Mouse (Mus musculus) limb, embryonic 10.5 days (tissue): ENCODE results near the gene Fkbp1b. TPM values are rescaled to one million over a fixed set of nuclear protein-coding genes. Genes with fewer than 3 reads are reported as not detected.
A peak's percentile ranks its signal among the peaks of the same experiment; 100 is the strongest.
"Not testable (repeated sequence)": the region's sequence is repeated elsewhere in the genome, so short reads cannot be mapped to it uniquely, and the experiment has no call there.

Experiments used
- DNase-seq: peaks from one replicate; pipeline ENCODE4 v3.0.0-alpha.2; 2017; ENCODE audit warnings: low spot score
- H3K27ac ChIP-seq: fragments of 300-500 bp; sonication (generic); 2 replicates; pipeline ENCODE4 v1.5.1; 2016; ENCODE audit warnings: mild to moderate bottlenecking
- H3K27me3 ChIP-seq: fragments of 300-500 bp; sonication (generic); 2 replicates; pipeline ENCODE4 v1.6.1; 2016; ENCODE audit warnings: low read depth, mild to moderate bottlenecking; ENCODE audit not compliant: poor library complexity, severe bottlenecking
- H3K36me3 ChIP-seq: fragments of 300-500 bp; sonication (generic); 2 replicates; pipeline ENCODE4 v1.6.1; 2016; ENCODE audit warnings: mild to moderate bottlenecking, moderate library complexity
- H3K4me1 ChIP-seq: fragments of 300-500 bp; sonication (generic); 2 replicates; pipeline ENCODE4 v1.6.1; 2016
- H3K4me3 ChIP-seq: fragments of 300-500 bp; sonication (generic); 2 replicates; pipeline ENCODE4 v1.5.1; 2016; ENCODE audit warnings: mild to moderate bottlenecking, moderate library complexity
- H3K9me3 ChIP-seq: fragments of 300-500 bp; sonication (generic); replicated peaks from 2 replicates; pipeline ENCODE4 v1.6.1; 2016; ENCODE audit warnings: mild to moderate bottlenecking
- WGBS: fragments of 180-500 bp; shearing (Covaris S2); methylation state at CpG from one replicate; pipeline ENCODE4 v1.1.7; 2016; 5-methylcytosine and 5-hydroxymethylcytosine counted together
- polyA plus RNA-seq: library from polyadenylated mRNA; unstranded; fragments of >200 nt; fragmentation: Nextera tagmentation; extraction: Ambion mirVana; gene quantifications from 2 replicates; pipeline ENCODE4 v1.2.1, GENCODE M21; 2016

The Fkbp1b gene
- polyA plus RNA-seq = 5.6 and 7.9 TPM in 2 replicates

DNA sequence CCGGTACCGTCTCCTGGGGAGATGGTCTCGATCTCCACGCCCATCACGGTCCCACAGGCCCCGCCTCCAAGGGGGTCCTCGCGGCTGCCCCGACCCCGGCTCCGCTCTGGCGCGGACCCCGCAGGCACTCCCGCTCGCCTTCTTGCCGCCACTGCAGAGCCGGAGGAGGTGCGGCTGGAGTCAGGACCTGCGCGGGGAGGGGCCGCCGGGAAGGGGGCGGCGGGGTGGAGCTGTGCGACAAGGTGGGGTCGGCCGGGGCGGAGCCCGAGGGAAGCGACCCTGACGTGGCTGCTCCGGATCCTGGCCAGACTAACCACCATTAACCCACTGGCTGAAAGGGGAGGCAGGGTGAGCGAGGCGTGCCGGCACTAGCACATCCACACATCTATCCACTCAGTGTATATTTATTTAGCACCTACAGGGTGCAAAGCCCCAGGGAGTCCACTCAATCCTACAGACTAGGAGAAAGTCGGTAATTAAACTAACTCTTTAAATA is at the start of gene Fkbp1b:
Gene Fkbp1b, minus strand, starts transcription at position 200 of the 496 bp plus-strand sequence.
- Histone ChIP-seq H3K27ac (peak within 1 kb of the TSS; percentile 82), H3K36me3 (no peaks in the 10 kb centered on the region; the same call in 1 of the 2 replicates), H3K9me3 (no peaks in the 10 kb centered on the region), H3K27me3 (peaks cover 34% of the 10 kb centered on the region), H3K4me3 (peak within 1 kb of the TSS; percentile 80), H3K4me1 (peaks cover 33% of the 10 kb centered on the region)
- peak; percentile 84 for DNase-seq
- WGBS = under 1% methylated on average over 37 of the region's 37 CpGs

DNA sequence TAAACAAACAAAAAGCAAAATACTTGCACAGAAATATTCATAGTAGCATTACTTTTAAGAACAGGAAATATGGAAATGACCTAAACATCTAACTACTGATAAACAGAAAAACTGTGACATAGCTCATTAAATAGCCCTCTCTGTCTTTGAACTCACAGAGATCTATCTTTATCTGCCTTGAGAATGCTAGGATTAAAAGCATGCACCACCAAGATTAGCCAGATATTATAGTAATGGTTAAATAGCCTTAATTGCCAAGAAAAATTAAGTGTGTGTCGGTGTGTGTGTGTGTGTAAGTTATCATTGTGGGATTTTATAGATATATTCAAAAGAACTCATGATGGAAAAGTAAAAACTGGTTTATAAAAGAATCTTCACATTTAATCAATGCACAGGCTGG is 48.5 kb upstream of the Fkbp1b start:
- H3K4me1 ChIP-seq = no peaks in the 10 kb centered on the region
- H3K27ac ChIP-seq = no peak overlapping the region
- peaks cover 9% of the 10 kb centered on the region for H3K36me3 ChIP-seq
- no peak overlapping the region for H3K4me3 ChIP-seq
- WGBS = 89% methylated on average over 1 of the region's 1 CpGs
- no peak for DNase-seq
- no peaks in the 10 kb centered on the region for H3K9me3 ChIP-seq
- H3K27me3 ChIP-seq = no peaks in the 10 kb centered on the region

DNA sequence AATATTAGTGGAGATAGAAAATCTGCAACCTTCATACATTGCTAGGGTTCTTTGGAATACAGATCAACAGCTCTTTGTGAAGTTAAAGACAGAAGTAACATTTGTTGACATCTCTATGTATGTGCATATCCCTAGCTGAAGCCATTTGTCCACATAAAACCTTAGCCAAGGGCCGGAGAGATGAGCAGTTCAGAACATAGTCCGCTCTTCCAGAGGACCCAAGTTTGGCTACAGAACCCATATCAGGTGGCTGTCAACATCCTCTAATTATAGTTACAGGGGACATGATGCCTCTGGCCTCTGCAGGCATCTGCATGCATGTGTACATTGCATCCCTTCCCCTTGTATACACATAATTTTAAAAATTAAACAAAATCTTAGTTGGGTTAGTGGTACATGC is 47.9 kb upstream of the Fkbp1b start:
- Histone ChIP-seq H3K36me3 (peaks cover 9% of the 10 kb centered on the region), H3K9me3 (no peaks in the 10 kb centered on the region), H3K4me1 (no peaks in the 10 kb centered on the region), H3K27ac (no peak overlapping the region), H3K4me3 (no peak overlapping the region), H3K27me3 (no peaks in the 10 kb centered on the region)
- no peak for DNase-seq
- 90% methylated on average over 2 of the region's 2 CpGs for WGBS

DNA sequence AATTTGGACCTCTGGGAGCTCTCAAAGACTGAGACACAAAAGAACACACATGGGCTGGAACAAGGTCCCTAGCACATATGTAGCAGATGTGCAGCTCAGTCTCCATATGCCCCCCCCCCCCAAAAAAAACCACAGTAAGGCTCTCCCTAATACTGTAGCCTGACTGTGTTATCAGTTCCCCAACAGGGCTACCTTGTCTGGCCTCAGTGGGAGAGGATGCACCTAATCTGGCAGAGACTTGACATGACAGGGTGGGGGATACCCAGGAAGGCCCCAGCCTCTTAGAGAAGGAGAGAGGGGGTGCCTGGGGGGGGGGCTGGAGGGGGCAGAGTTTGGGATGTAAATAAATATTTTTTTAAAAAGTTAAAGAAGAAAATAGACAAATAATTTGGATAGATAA is 47.3 kb upstream of the Fkbp1b start:
- no peak for DNase-seq
- Histone ChIP-seq H3K27ac (no peak overlapping the region), H3K9me3 (no peaks in the 10 kb centered on the region), H3K4me3 (no peak overlapping the region), H3K36me3 (peaks cover 8% of the 10 kb centered on the region; the same call in 1 of the 2 replicates), H3K4me1 (no peaks in the 10 kb centered on the region), H3K27me3 (no peaks in the 10 kb centered on the region)

DNA sequence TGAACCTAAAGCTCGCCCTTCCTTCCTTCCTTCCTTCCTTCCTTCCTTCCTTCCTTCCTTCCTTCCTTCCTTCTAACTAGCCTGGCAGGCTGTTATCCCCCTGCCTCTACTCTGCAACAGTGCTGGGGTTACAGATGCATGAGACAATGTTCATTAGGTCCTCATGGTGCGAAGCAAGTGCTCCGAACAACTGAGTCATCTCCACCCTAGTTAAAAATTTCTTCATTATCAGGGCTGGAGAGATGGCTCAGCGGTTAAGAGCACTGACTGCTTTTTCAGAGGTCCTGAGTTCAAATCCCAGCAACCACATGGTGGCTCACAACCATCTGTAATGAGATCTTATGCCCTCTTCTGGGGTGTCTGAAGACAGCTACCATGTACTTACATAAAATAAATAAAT is 45.2 kb upstream of the Fkbp1b start:
- DNase-seq, H3K9me3 ChIP-seq, H3K4me3 ChIP-seq, H3K27ac ChIP-seq, H3K4me1 ChIP-seq, H3K27me3 ChIP-seq: not testable (repeated sequence)
- 97% methylated on average over 4 of the region's 4 CpGs for WGBS
- peaks cover 26% of the 10 kb centered on the region for H3K36me3 ChIP-seq

DNA sequence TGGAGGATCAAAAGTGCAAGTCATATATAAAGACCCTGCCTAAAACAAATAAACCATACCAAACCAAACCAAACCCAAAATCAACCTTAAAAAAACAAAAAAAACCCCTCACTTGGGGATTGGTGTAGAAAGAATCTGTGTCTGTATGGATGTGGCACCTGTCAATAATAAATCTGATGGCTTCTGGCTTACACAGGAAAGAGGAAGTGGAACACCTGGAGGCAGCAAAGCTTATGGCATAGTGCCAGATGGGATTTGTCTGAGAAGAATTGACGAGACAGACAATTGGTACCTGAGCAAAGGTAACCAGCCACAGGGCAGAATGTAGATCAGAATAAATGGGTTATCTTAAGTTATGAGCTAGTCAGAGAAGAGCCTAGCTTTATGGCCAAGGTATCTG is 43.7 kb upstream of the Fkbp1b start:
- peaks cover 36% of the 10 kb centered on the region for H3K36me3 ChIP-seq
- H3K27me3 ChIP-seq = no peaks in the 10 kb centered on the region
- DNase-seq = no peak
- no peaks in the 10 kb centered on the region for H3K9me3 ChIP-seq
- 78% methylated on average over 1 of the region's 1 CpGs for WGBS
- H3K4me3 ChIP-seq = no peak overlapping the region
- no peaks in the 10 kb centered on the region for H3K4me1 ChIP-seq
- no peak overlapping the region for H3K27ac ChIP-seq

DNA sequence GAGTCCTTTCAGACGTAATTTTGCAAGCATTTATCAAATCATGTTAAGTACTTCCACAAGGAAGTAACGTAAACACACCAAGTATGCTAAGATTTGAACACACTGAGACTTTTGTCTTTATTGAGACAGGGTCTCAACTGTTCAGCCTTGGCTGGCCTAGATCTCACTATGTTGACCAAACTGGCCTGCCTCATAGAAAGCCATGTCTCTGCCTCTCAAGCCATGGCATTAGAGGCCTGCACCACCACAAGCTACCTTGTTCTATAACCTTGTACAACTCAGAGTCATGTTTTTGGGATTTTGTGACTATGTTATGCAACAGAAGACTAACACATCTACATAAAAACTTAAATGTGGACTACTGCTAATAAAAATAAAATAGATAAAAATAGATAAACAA is 40.7 kb upstream of the Fkbp1b start:
- WGBS = 91% methylated on average over 2 of the region's 2 CpGs

DNA sequence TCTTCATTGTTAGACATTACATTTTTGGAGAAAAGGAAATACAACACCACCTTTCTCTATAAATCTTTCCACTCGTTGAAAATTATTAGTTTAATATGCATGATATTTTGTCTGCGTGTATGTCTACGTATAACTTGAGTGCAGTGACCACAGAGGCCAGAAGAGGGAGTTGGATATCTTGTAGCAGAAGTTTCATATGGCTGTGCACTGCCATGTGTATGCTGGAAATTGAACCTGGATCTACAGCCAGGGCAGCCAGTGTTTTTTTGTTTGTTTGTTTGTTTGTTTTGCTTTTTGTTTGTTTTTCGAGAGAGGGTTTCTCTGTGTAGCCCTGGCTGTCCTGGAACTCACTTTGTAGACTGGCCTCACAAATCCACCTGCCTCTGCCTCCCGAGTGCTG is 37.7 kb upstream of the Fkbp1b start:
- no peak for DNase-seq
- WGBS = 94% methylated on average over 5 of the region's 5 CpGs

More for the DNA sequence above, 40.7 kb upstream of the Fkbp1b start:
- Histone ChIP-seq H3K4me1 (no peaks in the 10 kb centered on the region), H3K27me3 (no peaks in the 10 kb centered on the region), H3K27ac (no peak overlapping the region), H3K9me3 (no peaks in the 10 kb centered on the region), H3K36me3 (peaks cover 53% of the 10 kb centered on the region), H3K4me3 (no peak overlapping the region)
- no peak for DNase-seq

DNA sequence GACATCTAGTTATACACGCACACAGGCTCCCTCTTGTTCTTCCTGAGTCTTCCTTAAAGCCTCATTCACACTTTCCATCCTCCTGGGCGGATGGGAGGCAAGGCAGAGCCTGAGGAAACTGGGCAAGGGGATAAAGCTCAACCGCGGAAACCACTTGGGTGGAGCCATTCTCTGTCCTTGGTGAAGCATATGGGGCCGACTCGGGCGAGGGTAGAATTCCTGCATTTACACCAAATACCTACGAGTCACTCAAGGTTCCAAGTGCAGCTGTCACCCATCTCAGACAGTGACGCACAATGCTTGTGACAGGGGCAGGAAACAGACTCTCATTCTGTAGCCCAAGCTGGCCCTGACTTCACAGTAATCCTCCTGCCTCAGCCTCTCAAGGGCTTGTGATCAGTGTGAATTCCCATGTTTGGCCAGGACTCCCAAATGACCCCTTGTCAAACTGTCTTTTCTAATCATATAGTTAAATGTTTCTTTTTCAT is 36.9 kb upstream of the Fkbp1b start:
- Histone ChIP-seq H3K4me3 (no peak overlapping the region), H3K4me1 (peaks cover 10% of the 10 kb centered on the region), H3K9me3 (no peaks in the 10 kb centered on the region), H3K27ac (no peak overlapping the region), H3K36me3 (peaks cover 43% of the 10 kb centered on the region), H3K27me3 (peaks cover 9% of the 10 kb centered on the region)
- no peak for DNase-seq
- WGBS = 79% methylated on average over 9 of the region's 9 CpGs

More for the DNA sequence above, 37.7 kb upstream of the Fkbp1b start:
- peaks cover 5% of the 10 kb centered on the region for H3K4me1 ChIP-seq
- H3K36me3 ChIP-seq = peaks cover 45% of the 10 kb centered on the region
- H3K27ac ChIP-seq = no peak overlapping the region
- H3K4me3 ChIP-seq = no peak overlapping the region
- H3K27me3 ChIP-seq = peaks cover 2% of the 10 kb centered on the region; the same call in 1 of the 2 replicates
- H3K9me3 ChIP-seq = no peaks in the 10 kb centered on the region

DNA sequence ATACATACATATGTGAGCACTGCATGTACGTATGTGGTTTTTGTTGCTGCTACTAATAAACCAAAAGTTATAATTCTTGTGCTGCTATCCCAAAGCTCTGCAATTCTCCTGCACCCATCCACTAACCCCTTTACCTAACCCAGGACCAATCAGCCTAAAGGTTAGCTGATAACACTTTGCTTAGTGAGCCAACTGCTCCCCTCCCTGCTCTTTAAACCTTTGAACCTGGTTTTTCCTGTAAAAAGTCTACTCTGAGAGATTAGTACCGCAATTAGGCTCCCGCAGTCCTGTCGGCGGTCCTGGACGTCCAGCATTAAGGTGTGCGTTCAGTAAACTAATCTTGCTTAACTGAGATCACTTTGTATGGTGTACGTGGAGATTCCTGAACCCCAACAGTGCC is 34.2 kb upstream of the Fkbp1b start:
- Histone ChIP-seq H3K4me1 (peaks cover 10% of the 10 kb centered on the region), H3K36me3 (peaks cover 21% of the 10 kb centered on the region), H3K27ac (no peak overlapping the region), H3K9me3 (no peaks in the 10 kb centered on the region), H3K27me3 (peaks cover 16% of the 10 kb centered on the region), H3K4me3 (no peak overlapping the region)
- no peak for DNase-seq
- WGBS = 86% methylated on average over 8 of the region's 8 CpGs

DNA sequence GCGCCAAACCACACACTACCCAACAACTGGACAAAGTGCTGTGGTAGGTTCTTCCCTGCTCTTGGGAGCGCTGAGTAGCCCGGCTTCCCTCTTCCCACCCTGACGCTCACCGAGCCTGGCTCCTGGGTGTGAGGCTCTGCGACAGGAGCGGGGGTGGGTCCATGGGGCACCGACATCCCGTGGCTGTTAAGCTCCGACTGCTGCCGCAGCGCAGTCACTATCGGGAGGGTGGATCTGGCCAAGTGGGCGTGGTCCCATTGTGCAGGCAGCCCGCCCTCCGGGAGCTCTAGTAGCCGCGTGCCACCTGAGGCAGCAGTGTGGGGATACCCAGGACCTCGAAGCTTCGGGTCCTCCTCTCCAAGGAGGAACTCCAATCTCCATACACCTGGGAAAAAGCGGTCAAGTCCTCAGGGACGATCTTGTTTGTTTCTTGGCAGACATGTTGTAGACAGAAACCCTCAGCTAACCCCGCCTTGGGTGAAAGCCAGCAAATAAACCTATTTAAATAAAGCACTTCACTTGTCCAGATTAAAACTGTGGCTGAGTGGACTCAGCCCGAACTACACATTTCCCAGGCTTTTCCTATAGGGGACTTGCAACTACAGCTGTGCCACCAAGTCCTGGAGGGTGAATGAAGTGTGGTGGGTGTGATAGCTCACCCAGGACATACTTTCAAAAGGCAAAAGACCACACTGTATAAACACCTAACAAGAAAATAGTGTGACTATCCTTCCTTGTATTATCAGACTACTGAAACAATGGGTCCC is 33.0 kb upstream of the Fkbp1b start, which contains the start of gene Mfsd2b:
Gene Mfsd2b, minus strand, starts transcription at position 199 of the 767 bp plus-strand sequence.
- WGBS = 6% methylated on average over 24 of the region's 24 CpGs
- H3K27ac ChIP-seq = peak within 1 kb of the TSS; percentile 73

DNA sequence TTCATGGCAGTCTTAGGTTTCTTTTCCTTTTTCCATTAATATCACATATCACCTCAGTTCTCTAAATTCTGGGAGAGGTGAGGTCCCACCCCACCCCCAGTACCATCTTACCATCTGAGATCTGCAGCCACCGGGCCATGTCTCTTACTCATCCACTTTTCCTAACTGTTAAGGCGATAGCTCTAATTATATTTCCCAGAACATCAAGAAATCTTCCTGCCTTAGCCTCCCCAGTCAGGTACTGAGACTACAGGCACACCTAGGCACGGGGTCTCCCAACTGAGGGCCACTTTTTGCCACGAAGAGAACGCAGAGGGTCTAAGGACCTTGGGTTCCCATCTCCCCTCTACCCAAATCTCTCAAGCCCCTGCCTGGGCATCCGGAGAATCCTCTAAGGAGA is 32.1 kb upstream of the Fkbp1b start:
- Histone ChIP-seq H3K4me1 (peaks cover 10% of the 10 kb centered on the region), H3K9me3 (no peaks in the 10 kb centered on the region), H3K36me3 (peaks cover 3% of the 10 kb centered on the region; the same call in 1 of the 2 replicates), H3K4me3 (peak overlapping the region; percentile 54), H3K27ac (peak overlapping the region; percentile 73), H3K27me3 (peaks cover 16% of the 10 kb centered on the region)
- WGBS = 79% methylated on average over 6 of the region's 6 CpGs
- no peak for DNase-seq

More for the DNA sequence above, 33.0 kb upstream of the Fkbp1b start, which contains the start of gene Mfsd2b:
- peaks cover 10% of the 10 kb centered on the region for H3K4me1 ChIP-seq
- H3K36me3 ChIP-seq = peaks cover 9% of the 10 kb centered on the region
- peaks cover 16% of the 10 kb centered on the region for H3K27me3 ChIP-seq
- peak within 1 kb of the TSS; percentile 54 for H3K4me3 ChIP-seq
- no peaks in the 10 kb centered on the region for H3K9me3 ChIP-seq
- DNase-seq = peak; percentile 75

DNA sequence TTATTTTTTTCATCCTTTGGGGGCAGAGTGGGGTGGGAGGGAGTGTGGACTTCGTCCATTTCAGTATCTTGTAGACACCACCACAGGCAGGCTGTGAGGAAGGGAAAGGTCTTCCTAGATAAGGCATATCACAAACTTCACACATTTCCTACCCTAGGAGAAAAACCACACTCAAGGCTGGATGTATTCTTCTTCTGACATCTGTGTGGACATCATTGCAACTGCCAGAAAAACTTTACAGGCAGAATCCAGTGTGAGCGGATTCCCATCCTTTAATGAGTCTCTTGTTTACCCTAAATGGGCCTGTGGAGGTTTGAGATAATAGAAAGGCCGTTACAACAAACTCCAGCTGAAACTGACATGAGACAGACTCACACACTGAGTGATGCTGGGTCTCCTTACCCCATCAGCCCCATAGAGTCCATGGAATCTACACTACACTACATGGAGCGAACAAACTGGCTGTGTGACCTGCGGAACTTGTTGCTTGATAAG is 31.6 kb upstream of the Fkbp1b start:
- peaks cover 10% of the 10 kb centered on the region for H3K4me1 ChIP-seq
- H3K36me3 ChIP-seq = no peaks in the 10 kb centered on the region
- WGBS = 76% methylated on average over 5 of the region's 5 CpGs
- peaks cover 16% of the 10 kb centered on the region for H3K27me3 ChIP-seq
- no peak overlapping the region for H3K27ac ChIP-seq
- H3K9me3 ChIP-seq = no peaks in the 10 kb centered on the region
- no peak overlapping the region for H3K4me3 ChIP-seq
- no peak for DNase-seq
